Mouse (Mus musculus): ENCODE results near the gene Lrp2. TPM values are rescaled to one million over a fixed set of nuclear protein-coding genes. Genes with fewer than 3 reads are reported as not detected.

Gene Lrp2
- polyA plus RNA-seq, 1 experiment, result 1.5 TPM

DNA sequence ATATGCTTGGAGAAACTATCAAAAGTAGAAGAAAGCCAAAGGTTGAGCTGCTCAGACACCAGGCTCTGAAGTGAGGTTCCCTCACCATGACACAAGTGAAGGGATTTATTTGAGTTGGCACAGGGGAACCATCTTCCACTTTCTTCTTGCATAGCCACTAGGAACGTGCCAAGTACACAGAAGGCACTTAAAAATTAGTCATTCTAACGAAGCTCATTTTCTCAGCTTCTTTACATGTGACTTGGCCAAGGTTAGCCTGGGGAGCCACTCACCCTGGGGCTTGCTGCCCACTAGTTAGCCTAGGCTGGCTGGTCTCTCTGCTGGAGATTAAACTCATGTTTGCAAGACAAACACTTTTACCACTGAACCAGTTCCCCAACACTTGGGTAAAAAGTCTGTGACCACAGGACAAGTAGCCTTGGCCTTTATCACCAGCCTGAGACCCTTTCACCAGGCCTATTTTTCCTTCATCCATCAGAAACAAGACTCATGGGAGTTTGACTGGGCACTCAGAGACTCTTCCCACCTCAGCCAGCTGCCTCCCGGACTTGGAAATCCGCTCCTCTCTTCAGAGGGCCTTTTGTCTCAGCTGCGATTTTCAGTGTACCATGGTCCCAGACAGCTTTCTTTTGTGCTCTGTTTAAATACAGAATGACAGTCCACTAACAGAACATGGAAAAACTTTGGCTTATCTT is 12.7 kb downstream of the Lrp2 start:
- H3K4me3 ChIP-seq (ENCODE audit: insufficient read depth, low read length), result no peak overlapping the region
- no peak overlapping the region for H3K27ac ChIP-seq (ENCODE audit: insufficient read depth, low read length)
- no peaks in the 10 kb centered on the region for H3K4me1 ChIP-seq (ENCODE audit: control insufficient read depth, insufficient read depth, low read length)
- TF ChIP-seq POLR2A (IDR thresholded peaks at IDR 0.05; ENCODE audit: low read depth, low read length) (no peak), CTCF (IDR thresholded peaks at IDR 0.05; ENCODE audit: borderline replicate concordance, insufficient read depth, low read length) (no peak)

DNA sequence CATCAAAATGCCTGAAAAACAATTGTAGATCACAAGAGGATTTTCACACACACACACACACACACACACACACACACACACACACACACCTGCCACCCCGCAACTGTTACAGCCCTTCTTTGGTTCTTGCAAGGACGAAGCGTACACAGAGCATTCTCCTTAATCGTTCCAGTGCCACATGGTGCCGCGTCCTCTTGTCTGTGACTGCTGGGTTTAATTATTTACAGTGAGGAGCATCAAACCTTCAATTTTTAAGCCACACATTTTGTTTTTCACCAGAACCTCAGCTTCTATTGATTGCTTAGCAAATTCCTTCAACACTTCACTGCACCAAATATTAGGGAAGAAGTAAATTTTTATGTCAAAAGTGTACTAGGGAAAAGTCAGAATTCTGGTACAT is 15.3 kb downstream of the Lrp2 start:
- H3K4me1 ChIP-seq (ENCODE audit: control insufficient read depth, insufficient read depth, low read length), result no peaks in the 10 kb centered on the region
- no peak overlapping the region for H3K27ac ChIP-seq (ENCODE audit: insufficient read depth, low read length)
- TF ChIP-seq POLR2A (IDR thresholded peaks at IDR 0.05; ENCODE audit: low read depth, low read length) (no peak), CTCF (IDR thresholded peaks at IDR 0.05; ENCODE audit: borderline replicate concordance, insufficient read depth, low read length) (no peak)
- no peak overlapping the region for H3K4me3 ChIP-seq (ENCODE audit: insufficient read depth, low read length)

DNA sequence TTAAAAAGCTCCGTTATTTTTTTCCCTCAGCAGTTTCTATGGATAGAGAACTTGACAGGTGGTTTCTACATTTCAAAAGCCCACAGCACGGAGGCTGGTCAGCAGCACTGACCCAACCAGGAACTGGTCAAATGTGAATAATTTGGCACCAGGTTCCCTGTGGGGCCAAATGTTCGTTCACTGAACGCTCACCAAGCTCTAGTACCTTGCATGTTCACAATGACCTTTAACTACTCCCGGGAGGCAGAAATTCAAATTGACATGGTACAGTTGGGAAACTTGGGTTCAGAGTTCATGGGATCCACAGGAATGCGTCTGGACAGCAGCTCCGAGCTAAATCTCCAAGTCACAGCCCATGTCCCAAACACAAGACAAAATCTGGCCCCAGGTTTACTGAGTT is 19.6 kb downstream of the Lrp2 start:
- TF ChIP-seq CTCF (IDR thresholded peaks at IDR 0.05; ENCODE audit: borderline replicate concordance, insufficient read depth, low read length), result no peak
- no peak for TF ChIP-seq POLR2A (IDR thresholded peaks at IDR 0.05; ENCODE audit: low read depth, low read length)

DNA sequence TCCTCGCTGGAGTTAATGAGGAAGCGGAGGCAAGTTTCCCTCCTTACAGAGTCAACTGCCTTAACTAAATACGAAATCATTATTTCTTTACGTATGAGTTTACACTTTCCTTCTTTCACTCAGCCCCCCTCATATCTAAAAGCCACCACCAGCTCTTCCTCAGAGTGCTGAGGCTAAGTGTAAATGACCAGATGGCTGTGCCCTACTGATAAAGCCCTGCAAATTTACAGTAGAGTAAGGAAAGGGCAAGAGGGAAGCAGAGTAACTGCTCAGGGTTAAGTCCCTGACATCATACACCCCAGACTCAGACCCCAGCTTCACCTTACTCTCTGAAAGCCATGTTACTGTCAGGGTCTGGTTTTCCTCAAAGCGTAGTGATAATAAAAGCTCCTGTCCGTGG is 22.4 kb downstream of the Lrp2 start:
- Histone ChIP-seq H3K27ac (ENCODE audit: insufficient read depth, low read length) (no peak overlapping the region), H3K4me3 (ENCODE audit: insufficient read depth, low read length) (no peak overlapping the region)

More for the DNA sequence above, 19.6 kb downstream of the Lrp2 start:
- Histone ChIP-seq H3K4me3 (ENCODE audit: insufficient read depth, low read length) (no peak overlapping the region), H3K27ac (ENCODE audit: insufficient read depth, low read length) (no peak overlapping the region), H3K4me1 (ENCODE audit: control insufficient read depth, insufficient read depth, low read length) (no peaks in the 10 kb centered on the region)

GRCm38 (mm10) chr2:69562761-69563160 is 23.1 kb downstream of the Lrp2 start:
- Histone ChIP-seq H3K4me1 (ENCODE audit: control insufficient read depth, insufficient read depth, low read length) (no peaks in the 10 kb centered on the region), H3K4me3 (ENCODE audit: insufficient read depth, low read length) (no peak overlapping the region), H3K27ac (ENCODE audit: insufficient read depth, low read length) (no peak overlapping the region)
- TF ChIP-seq POLR2A (IDR thresholded peaks at IDR 0.05; ENCODE audit: low read depth, low read length) (no peak), CTCF (IDR thresholded peaks at IDR 0.05; ENCODE audit: borderline replicate concordance, insufficient read depth, low read length) (no peak)

More for the DNA sequence above, 22.4 kb downstream of the Lrp2 start:
- no peak for TF ChIP-seq CTCF (IDR thresholded peaks at IDR 0.05; ENCODE audit: borderline replicate concordance, insufficient read depth, low read length)
- H3K4me1 ChIP-seq (ENCODE audit: control insufficient read depth, insufficient read depth, low read length), result no peaks in the 10 kb centered on the region

GRCm38 (mm10) chr2:69560221-69560620 is 25.6 kb downstream of the Lrp2 start:
- TF ChIP-seq POLR2A (IDR thresholded peaks at IDR 0.05; ENCODE audit: low read depth, low read length), result no peak
- no peak for TF ChIP-seq CTCF (IDR thresholded peaks at IDR 0.05; ENCODE audit: borderline replicate concordance, insufficient read depth, low read length)
- H3K27ac ChIP-seq (ENCODE audit: insufficient read depth, low read length), result no peak overlapping the region
- H3K4me3 ChIP-seq (ENCODE audit: insufficient read depth, low read length), result no peak overlapping the region
- no peaks in the 10 kb centered on the region for H3K4me1 ChIP-seq (ENCODE audit: control insufficient read depth, insufficient read depth, low read length)

DNA sequence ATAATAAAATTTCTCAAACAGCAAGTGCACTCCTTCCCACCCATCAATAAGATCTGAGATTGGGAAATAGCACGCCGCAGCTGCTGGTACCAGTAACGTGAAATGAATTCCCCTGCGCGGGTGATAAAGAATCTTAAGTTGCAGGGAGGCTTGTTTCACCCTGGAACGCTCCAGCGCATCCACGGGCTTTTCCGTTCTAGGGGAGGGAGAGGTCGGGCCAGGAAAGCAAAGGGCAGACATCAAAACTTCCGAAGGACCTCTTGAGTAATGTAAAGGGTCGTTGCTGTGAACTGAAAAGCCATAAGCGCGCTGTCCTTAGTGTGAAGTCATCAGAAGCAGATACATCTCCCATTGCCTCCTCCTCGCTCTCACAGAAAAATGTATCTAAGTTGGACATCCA is 26.5 kb downstream of the Lrp2 start:
- H3K27ac ChIP-seq (ENCODE audit: insufficient read depth, low read length), result no peak overlapping the region
- TF ChIP-seq POLR2A (IDR thresholded peaks at IDR 0.05; ENCODE audit: low read depth, low read length) (no peak), CTCF (IDR thresholded peaks at IDR 0.05; ENCODE audit: borderline replicate concordance, insufficient read depth, low read length) (no peak)
- H3K4me3 ChIP-seq (ENCODE audit: insufficient read depth, low read length), result no peak overlapping the region
- H3K4me1 ChIP-seq (ENCODE audit: control insufficient read depth, insufficient read depth, low read length), result no peaks in the 10 kb centered on the region

- Histone ChIP-seq H3K4me3 (ENCODE audit: insufficient read depth, low read length) (no peak overlapping the region), H3K27ac (ENCODE audit: insufficient read depth, low read length) (no peak overlapping the region), H3K4me1 (ENCODE audit: control insufficient read depth, insufficient read depth, low read length) (no peaks in the 10 kb centered on the region)
- no peak for TF ChIP-seq CTCF (IDR thresholded peaks at IDR 0.05; ENCODE audit: borderline replicate concordance, insufficient read depth, low read length)
- TF ChIP-seq POLR2A (IDR thresholded peaks at IDR 0.05; ENCODE audit: low read depth, low read length), result no peak
Observed at GRCm38 (mm10) chr2:69556686-69557085, 29.2 kb downstream of the Lrp2 start.

DNA sequence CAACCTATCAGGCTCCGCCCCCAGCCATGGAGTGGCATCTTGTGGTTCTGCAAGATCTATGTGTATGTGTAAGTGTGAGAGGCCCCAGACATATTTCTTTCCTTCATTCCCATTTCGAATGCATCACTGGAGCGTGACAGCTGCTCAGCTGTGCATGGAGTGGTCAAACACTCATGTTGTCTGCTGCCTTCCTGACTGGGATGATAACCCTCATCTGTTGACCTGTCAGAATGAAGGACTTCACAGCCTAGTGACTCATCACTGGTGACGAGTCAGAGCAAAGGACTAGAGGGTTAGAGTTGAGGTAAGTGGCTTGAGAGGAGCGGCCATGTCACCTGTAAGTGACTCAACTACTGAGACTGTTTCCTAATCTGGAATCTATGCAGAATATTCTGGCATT is 34.2 kb downstream of the Lrp2 start:
- no peak for TF ChIP-seq CTCF (IDR thresholded peaks at IDR 0.05; ENCODE audit: borderline replicate concordance, insufficient read depth, low read length)
- no peak for TF ChIP-seq POLR2A (IDR thresholded peaks at IDR 0.05; ENCODE audit: low read depth, low read length)
- no peaks in the 10 kb centered on the region for H3K4me1 ChIP-seq (ENCODE audit: control insufficient read depth, insufficient read depth, low read length)
- no peak overlapping the region for H3K27ac ChIP-seq (ENCODE audit: insufficient read depth, low read length)
- no peak overlapping the region for H3K4me3 ChIP-seq (ENCODE audit: insufficient read depth, low read length)

GRCm38 (mm10) chr2:69546823-69547222 is 39.0 kb downstream of the Lrp2 start:
- Histone ChIP-seq H3K4me3 (ENCODE audit: insufficient read depth, low read length) (no peak overlapping the region), H3K4me1 (ENCODE audit: control insufficient read depth, insufficient read depth, low read length) (no peaks in the 10 kb centered on the region), H3K27ac (ENCODE audit: insufficient read depth, low read length) (no peak overlapping the region)
- TF ChIP-seq POLR2A (IDR thresholded peaks at IDR 0.05; ENCODE audit: low read depth, low read length) (no peak), CTCF (IDR thresholded peaks at IDR 0.05; ENCODE audit: borderline replicate concordance, insufficient read depth, low read length) (no peak)

Measured in embryonic fibroblast, embryonic 13.5 days (primary cell).